Mouse (Mus musculus) lung, postnatal 0 days (tissue): ENCODE measurements around the gene Ccdc7a. TPM values are rescaled to one million over a fixed set of nuclear protein-coding genes. Genes with fewer than 3 reads are reported as not detected.
A peak's percentile ranks its signal among the peaks of the same experiment; 100 is the strongest.

Experiments used
- ATAC-seq: fragments of 200-750 bp; cut with Nextera tagmentation; 2 replicates; pipeline ENCODE4 v1.8.0; 2017; ENCODE audit warnings: moderate library complexity
- DNase-seq: peaks from one replicate; pipeline ENCODE4 v3.0.0-alpha.2; 2016; ENCODE audit warnings: low spot score
- H3K27ac ChIP-seq: fragments of 300-500 bp; sonication (generic); 2 replicates; pipeline ENCODE4 v1.5.1; 2014; ENCODE audit warnings: antibody characterized with exemption, mild to moderate bottlenecking, low read length, mixed read lengths
- H3K27me3 ChIP-seq: fragments of 300-500 bp; sonication (generic); replicated peaks from 2 replicates; pipeline ENCODE4 v1.6.1; 2014; ENCODE audit warnings: low read length, mixed read lengths; ENCODE audit not compliant: insufficient read depth
- H3K36me3 ChIP-seq: fragments of 300-500 bp; sonication (generic); 2 replicates; pipeline ENCODE4 v1.6.1; 2014; ENCODE audit warnings: low read length, mixed read lengths; ENCODE audit not compliant: insufficient read depth
- H3K4me1 ChIP-seq: fragments of 300-500 bp; sonication (generic); 2 replicates; pipeline ENCODE4 v1.6.1; 2014; ENCODE audit warnings: antibody characterized with exemption, low read depth, low read length, mixed read lengths; ENCODE audit not compliant: insufficient read depth
- H3K4me2 ChIP-seq: fragments of 300-500 bp; sonication (generic); replicated peaks from 2 replicates; pipeline ENCODE4 v1.6.1; 2014; ENCODE audit warnings: low read depth, mild to moderate bottlenecking, low read length, moderate library complexity, mixed read lengths
- H3K4me3 ChIP-seq: fragments of 300-500 bp; sonication (generic); 2 replicates; pipeline ENCODE4 v1.5.1; 2014; ENCODE audit warnings: low read depth, low read length
- H3K9ac ChIP-seq: fragments of 300-500 bp; sonication (generic); replicated peaks from 2 replicates; pipeline ENCODE4 v1.6.1; 2014; ENCODE audit warnings: low read depth, mild to moderate bottlenecking
- H3K9me3 ChIP-seq: fragments of 300-500 bp; sonication (generic); 2 replicates; pipeline ENCODE4 v1.6.1; 2016; ENCODE audit warnings: low read length, mixed read lengths
- CTCF ChIP-seq: IDR thresholded peaks from 2 replicates; pipeline ENCODE4 v1.5.1; 2016; ENCODE audit warnings: antibody characterized with exemption, mild to moderate bottlenecking
- EP300 ChIP-seq: IDR thresholded peaks from 2 replicates; pipeline ENCODE4 v1.6.1; 2016; ENCODE audit warnings: antibody characterized with exemption, mild to moderate bottlenecking, control low read depth
- WGBS: fragments of 180-500 bp; shearing (Covaris S2); extraction: QIAGEN DNeasy Blood & Tissue Kit; methylation state at CpG from one replicate; pipeline ENCODE4 v1.1.7; 2014; 5-methylcytosine and 5-hydroxymethylcytosine counted together
- polyA plus RNA-seq: library from polyadenylated mRNA; unstranded; fragments of >200 nt; fragmentation: Nextera tagmentation; extraction: Ambion mirVana; gene quantifications from 2 replicates; pipeline ENCODE4 v1.2.1, GENCODE M21; 2015

Gene Ccdc7a
- polyA plus RNA-seq, 1 experiment from 2014 or later, result not detected

GRCm38 (mm10) chr8:128724819-128725218 is 340.5 kb downstream of the Ccdc7a start:
- DNase-seq, result peak; percentile 62

GRCm38 (mm10) chr8:128716184-128716583 is 349.1 kb downstream of the Ccdc7a start:
- Histone ChIP-seq H3K27me3 (no peaks in the 10 kb centered on the region), H3K36me3 (peaks cover 50% of the 10 kb centered on the region), H3K27ac (no peak overlapping the region), H3K4me1 (no peaks in the 10 kb centered on the region), H3K9me3 (no peaks in the 10 kb centered on the region), H3K9ac (no peak overlapping the region), H3K4me2 (no peak overlapping the region), H3K4me3 (no peak overlapping the region)
- ATAC-seq (no peak), DNase-seq (no peak)
- TF ChIP-seq CTCF (no peak), EP300 (no peak)

More at GRCm38 (mm10) chr8:128724819-128725218, 340.5 kb downstream of the Ccdc7a start:
- TF ChIP-seq CTCF, result peak; percentile 75
- TF ChIP-seq EP300, result no peak
- Histone ChIP-seq H3K9me3 (no peaks in the 10 kb centered on the region), H3K27me3 (no peaks in the 10 kb centered on the region), H3K9ac (no peak overlapping the region), H3K36me3 (peaks cover 26% of the 10 kb centered on the region), H3K27ac (no peak overlapping the region), H3K4me1 (no peaks in the 10 kb centered on the region), H3K4me3 (no peak overlapping the region), H3K4me2 (no peak overlapping the region)
- WGBS, result 47% methylated on average over 1 of the region's 1 CpGs
- peak; percentile 60 for ATAC-seq

GRCm38 (mm10) chr8:128709261-128709660 is 356.1 kb downstream of the Ccdc7a start:
- TF ChIP-seq CTCF (peak; percentile 95), EP300 (no peak)
- Histone ChIP-seq H3K4me3 (no peak overlapping the region), H3K27me3 (no peaks in the 10 kb centered on the region), H3K27ac (no peak overlapping the region), H3K9ac (no peak overlapping the region), H3K36me3 (peaks cover 22% of the 10 kb centered on the region), H3K4me2 (no peak overlapping the region), H3K9me3 (no peaks in the 10 kb centered on the region), H3K4me1 (no peaks in the 10 kb centered on the region)
- DNase-seq (peak; percentile 68), ATAC-seq (peak; percentile 61; the same call in 1 of the 2 replicates)
- WGBS, result 35% methylated on average over 3 of the region's 3 CpGs

- Histone ChIP-seq H3K27ac (no peak overlapping the region), H3K27me3 (no peaks in the 10 kb centered on the region), H3K9ac (no peak overlapping the region), H3K4me1 (peaks cover 4% of the 10 kb centered on the region; the same call in 1 of the 2 replicates), H3K4me2 (no peak overlapping the region), H3K9me3 (no peaks in the 10 kb centered on the region), H3K4me3 (no peak overlapping the region), H3K36me3 (no peaks in the 10 kb centered on the region)
- TF ChIP-seq CTCF (no peak), EP300 (no peak)
- no peak for ATAC-seq
- no peak for DNase-seq
- WGBS, result 91% methylated on average over 2 of the region's 2 CpGs
Measured at GRCm38 (mm10) chr8:128704836-128705235, 360.5 kb downstream of the Ccdc7a start.

GRCm38 (mm10) chr8:128704376-128704775 is 360.9 kb downstream of the Ccdc7a start:
- ATAC-seq, result no peak
- WGBS, result 63% methylated on average over 1 of the region's 1 CpGs
- Histone ChIP-seq H3K4me3 (no peak overlapping the region), H3K4me1 (peaks cover 4% of the 10 kb centered on the region; the same call in 1 of the 2 replicates), H3K9me3 (no peaks in the 10 kb centered on the region), H3K36me3 (no peaks in the 10 kb centered on the region), H3K27me3 (no peaks in the 10 kb centered on the region), H3K9ac (no peak overlapping the region), H3K4me2 (no peak overlapping the region), H3K27ac (no peak overlapping the region)
- TF ChIP-seq CTCF (no peak), EP300 (no peak)
- no peak for DNase-seq

- DNase-seq, result peak; percentile 57
- H3K27me3 ChIP-seq, result no peaks in the 10 kb centered on the region
- peak; percentile 47 for TF ChIP-seq EP300
- no peak for TF ChIP-seq CTCF
- H3K4me3 ChIP-seq, result no peak overlapping the region
- H3K9me3 ChIP-seq, result no peaks in the 10 kb centered on the region
- 36% methylated on average over 3 of the region's 3 CpGs for WGBS
- no peaks in the 10 kb centered on the region for H3K36me3 ChIP-seq
- peaks cover 8% of the 10 kb centered on the region; the same call in 1 of the 2 replicates for H3K4me1 ChIP-seq
- H3K9ac ChIP-seq, result no peak overlapping the region
- no peak overlapping the region for H3K27ac ChIP-seq
- ATAC-seq, result peak; percentile 85
- H3K4me2 ChIP-seq, result no peak overlapping the region
Measured at GRCm38 (mm10) chr8:128697945-128698344, 367.4 kb downstream of the Ccdc7a start.
